Mouse (Mus musculus) stomach, embryonic 15.5 days (tissue): ENCODE measurements around the gene Ly6g6c. TPM values are rescaled to one million over a fixed set of nuclear protein-coding genes. Genes with fewer than 3 reads are reported as not detected.

Experiments
- ATAC-seq: fragments of 200-750 bp; cut with Nextera tagmentation; 2 replicates; pipeline ENCODE4 v1.8.0; 2017; ENCODE audit warnings: low read depth, moderate number of reproducible peaks, moderate TSS enrichment; ENCODE audit not compliant: insufficient read depth, low FRiP score
- H3K27ac ChIP-seq: fragments of 300-500 bp; sonication (generic); 2 replicates; pipeline ENCODE4 v1.5.1; 2015; ENCODE audit warnings: mild to moderate bottlenecking, inconsistent platforms
- H3K27me3 ChIP-seq: fragments of 300-500 bp; sonication (generic); replicated peaks from 2 replicates; pipeline ENCODE4 v1.6.1; 2015; ENCODE audit warnings: inconsistent platforms
- H3K36me3 ChIP-seq: fragments of 300-500 bp; sonication (generic); 2 replicates; pipeline ENCODE4 v1.6.1; 2015; ENCODE audit warnings: inconsistent platforms
- H3K4me1 ChIP-seq: fragments of 300-500 bp; sonication (generic); 2 replicates; pipeline ENCODE4 v1.6.1; 2015; ENCODE audit warnings: inconsistent platforms
- H3K4me2 ChIP-seq: fragments of 300-500 bp; sonication (generic); 2 replicates; pipeline ENCODE4 v1.6.1; 2015; ENCODE audit warnings: mild to moderate bottlenecking, inconsistent platforms
- H3K4me3 ChIP-seq: fragments of 300-500 bp; sonication (generic); replicated peaks from 2 replicates; pipeline ENCODE4 v1.5.1; 2015; ENCODE audit warnings: inconsistent platforms
- H3K9ac ChIP-seq: fragments of 300-500 bp; sonication (generic); 2 replicates; pipeline ENCODE4 v1.6.1; 2015; ENCODE audit warnings: inconsistent platforms
- H3K9me3 ChIP-seq: fragments of 300-500 bp; sonication (generic); 2 replicates; pipeline ENCODE4 v1.6.1; 2016; ENCODE audit warnings: inconsistent platforms
- WGBS: fragments of 180-500 bp; shearing (Covaris S2); methylation state at CpG from one replicate; pipeline ENCODE4 v1.1.7; 2015; 5-methylcytosine and 5-hydroxymethylcytosine counted together
- polyA plus RNA-seq: library from polyadenylated mRNA; unstranded; fragments of >200 nt; fragmentation: Nextera tagmentation; extraction: Ambion mirVana; gene quantifications from 2 replicates; pipeline ENCODE4 v1.2.1, GENCODE M21; 2015

The Ly6g6c gene
- polyA plus RNA-seq, 1 experiment from 2014 or later: 17.2 TPM

GRCm38 (mm10) chr17:35023221-35023620, 42.0 kb upstream of the Ly6g6c start:
- Histone ChIP-seq H3K27me3 (no peaks in the 10 kb centered on the region), H3K27ac (no peak overlapping the region), H3K4me1 (peaks cover 29% of the 10 kb centered on the region), H3K9ac (no peak overlapping the region), H3K36me3 (no peaks in the 10 kb centered on the region), H3K9me3 (no peaks in the 10 kb centered on the region), H3K4me3 (no peak overlapping the region), H3K4me2 (no peak overlapping the region)
- WGBS: 80% methylated on average over 5 of the region's 5 CpGs
- no peak for ATAC-seq

DNA sequence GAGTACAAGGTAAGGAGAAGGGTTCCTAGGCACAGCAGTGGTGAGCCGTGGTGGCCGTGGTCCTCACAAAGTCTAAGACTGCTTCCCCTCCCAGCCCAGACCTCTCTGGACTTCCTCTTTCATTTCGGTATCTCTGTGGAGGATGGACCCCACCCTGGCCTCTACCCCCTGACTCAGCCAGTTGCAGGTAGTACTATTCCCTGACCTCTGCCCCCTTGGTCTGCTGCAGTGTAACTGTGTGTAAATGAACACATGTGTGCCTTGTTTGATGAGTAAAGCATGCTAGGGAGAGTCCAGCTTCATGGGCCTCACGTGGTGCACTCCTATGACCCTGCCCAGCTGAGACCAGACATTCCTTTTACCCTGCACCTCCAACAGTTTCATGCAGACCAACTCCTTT, 41.4 kb upstream of the Ly6g6c start:
- H3K4me3 ChIP-seq: no peak overlapping the region
- H3K27ac ChIP-seq: no peak overlapping the region
- H3K9ac ChIP-seq: no peak overlapping the region
- no peaks in the 10 kb centered on the region for H3K27me3 ChIP-seq
- H3K9me3 ChIP-seq: no peaks in the 10 kb centered on the region
- WGBS: 61% methylated on average over 4 of the region's 4 CpGs
- H3K4me1 ChIP-seq: peaks cover 27% of the 10 kb centered on the region
- no peaks in the 10 kb centered on the region for H3K36me3 ChIP-seq
- H3K4me2 ChIP-seq: no peak overlapping the region
- no peak for ATAC-seq

GRCm38 (mm10) chr17:35024261-35024660, 40.9 kb upstream of the Ly6g6c start:
- Histone ChIP-seq H3K27ac (no peak overlapping the region), H3K9ac (no peak overlapping the region), H3K4me1 (peaks cover 27% of the 10 kb centered on the region), H3K9me3 (no peaks in the 10 kb centered on the region), H3K4me3 (no peak overlapping the region), H3K4me2 (no peak overlapping the region), H3K36me3 (no peaks in the 10 kb centered on the region), H3K27me3 (no peaks in the 10 kb centered on the region)
- 61% methylated on average over 13 of the region's 13 CpGs for WGBS
- no peak for ATAC-seq

- Histone ChIP-seq H3K9ac (no peak overlapping the region), H3K27me3 (no peaks in the 10 kb centered on the region), H3K27ac (no peak overlapping the region), H3K4me1 (peaks cover 29% of the 10 kb centered on the region), H3K9me3 (no peaks in the 10 kb centered on the region), H3K4me2 (no peak overlapping the region), H3K36me3 (no peaks in the 10 kb centered on the region), H3K4me3 (no peak overlapping the region)
- no peak for ATAC-seq
- 62% methylated on average over 10 of the region's 10 CpGs for WGBS
These were observed 40.3 kb upstream of the Ly6g6c start for GRCm38 (mm10) chr17:35024691-35025488.

DNA sequence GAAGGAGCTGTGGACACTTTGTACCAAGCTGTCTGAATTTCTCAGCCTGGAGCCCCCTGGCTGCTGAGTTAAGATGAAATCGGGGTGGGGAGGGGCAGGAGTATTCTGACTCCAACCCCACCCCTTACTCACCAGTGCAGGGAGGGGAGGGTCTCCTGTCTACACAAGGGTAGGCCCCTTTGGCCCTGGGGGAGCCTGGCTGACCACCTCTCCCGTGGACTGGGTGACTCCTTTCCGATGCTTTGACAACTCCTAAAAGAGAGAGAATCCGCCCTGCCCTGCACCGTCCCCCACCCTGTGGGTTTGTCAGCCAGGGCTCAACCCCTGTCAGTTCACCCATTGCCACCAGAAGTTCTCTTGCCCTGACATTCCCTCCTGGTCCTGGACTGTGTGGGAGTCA, 39.0 kb upstream of the Ly6g6c start:
- H3K9me3 ChIP-seq: no peaks in the 10 kb centered on the region
- no peak for ATAC-seq
- H3K36me3 ChIP-seq: no peaks in the 10 kb centered on the region
- H3K9ac ChIP-seq: no peak overlapping the region
- peaks cover 25% of the 10 kb centered on the region for H3K4me1 ChIP-seq
- 73% methylated on average over 5 of the region's 5 CpGs for WGBS
- no peak overlapping the region for H3K4me3 ChIP-seq
- H3K27me3 ChIP-seq: no peaks in the 10 kb centered on the region
- H3K27ac ChIP-seq: peak overlapping the region; percentile 35; the same call in 1 of the 2 replicates
- peak overlapping the region; percentile 27; the same call in 1 of the 2 replicates for H3K4me2 ChIP-seq

- no peaks in the 10 kb centered on the region for H3K27me3 ChIP-seq
- peak within 1 kb of the TSS; percentile 80 for H3K27ac ChIP-seq
- H3K4me1 ChIP-seq: peaks cover 20% of the 10 kb centered on the region
- no peaks in the 10 kb centered on the region for H3K36me3 ChIP-seq
- H3K4me3 ChIP-seq: peak within 1 kb of the TSS; percentile 20; the same call in 1 of the 2 replicates
- H3K4me2 ChIP-seq: peak within 1 kb of the TSS; percentile 34
- ATAC-seq: peak; percentile 48
- no peak within 1 kb of the TSS for H3K9ac ChIP-seq
- WGBS: 41% methylated on average over 13 of the region's 13 CpGs
- no peaks in the 10 kb centered on the region for H3K9me3 ChIP-seq
These were observed 37.7 kb upstream of the Ly6g6c start, which contains the start of gene Sapcd1 for GRCm38 (mm10) chr17:35027277-35028068. TSS of gene Sapcd1 (minus strand) at chr17:35028016.

DNA sequence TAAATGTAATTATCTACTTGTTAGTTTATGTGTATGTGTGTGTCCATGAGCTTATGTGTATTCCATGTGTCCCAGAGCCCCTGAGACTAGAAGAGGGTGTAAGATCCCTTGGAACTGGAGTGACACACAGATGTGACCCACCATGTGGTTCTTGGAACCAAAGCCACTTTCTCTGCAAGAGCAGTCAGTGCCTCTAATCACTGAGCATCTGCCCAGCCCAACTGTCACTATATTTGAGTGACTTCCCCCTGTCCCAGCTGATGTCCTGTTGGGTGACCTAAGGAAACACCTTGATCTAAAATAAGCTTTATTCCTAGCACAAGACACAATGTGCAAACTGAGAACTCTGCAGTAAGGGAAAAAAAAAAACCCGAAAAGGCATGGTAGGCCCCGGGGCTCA, 36.9 kb upstream of the Ly6g6c start:
- Histone ChIP-seq H3K4me3 (no peak overlapping the region), H3K4me2 (no peak overlapping the region), H3K9ac (no peak overlapping the region), H3K4me1 (peaks cover 20% of the 10 kb centered on the region), H3K36me3 (no peaks in the 10 kb centered on the region), H3K9me3 (no peaks in the 10 kb centered on the region), H3K27me3 (no peaks in the 10 kb centered on the region), H3K27ac (no peak overlapping the region)
- 81% methylated on average over 2 of the region's 2 CpGs for WGBS
- ATAC-seq: no peak

DNA sequence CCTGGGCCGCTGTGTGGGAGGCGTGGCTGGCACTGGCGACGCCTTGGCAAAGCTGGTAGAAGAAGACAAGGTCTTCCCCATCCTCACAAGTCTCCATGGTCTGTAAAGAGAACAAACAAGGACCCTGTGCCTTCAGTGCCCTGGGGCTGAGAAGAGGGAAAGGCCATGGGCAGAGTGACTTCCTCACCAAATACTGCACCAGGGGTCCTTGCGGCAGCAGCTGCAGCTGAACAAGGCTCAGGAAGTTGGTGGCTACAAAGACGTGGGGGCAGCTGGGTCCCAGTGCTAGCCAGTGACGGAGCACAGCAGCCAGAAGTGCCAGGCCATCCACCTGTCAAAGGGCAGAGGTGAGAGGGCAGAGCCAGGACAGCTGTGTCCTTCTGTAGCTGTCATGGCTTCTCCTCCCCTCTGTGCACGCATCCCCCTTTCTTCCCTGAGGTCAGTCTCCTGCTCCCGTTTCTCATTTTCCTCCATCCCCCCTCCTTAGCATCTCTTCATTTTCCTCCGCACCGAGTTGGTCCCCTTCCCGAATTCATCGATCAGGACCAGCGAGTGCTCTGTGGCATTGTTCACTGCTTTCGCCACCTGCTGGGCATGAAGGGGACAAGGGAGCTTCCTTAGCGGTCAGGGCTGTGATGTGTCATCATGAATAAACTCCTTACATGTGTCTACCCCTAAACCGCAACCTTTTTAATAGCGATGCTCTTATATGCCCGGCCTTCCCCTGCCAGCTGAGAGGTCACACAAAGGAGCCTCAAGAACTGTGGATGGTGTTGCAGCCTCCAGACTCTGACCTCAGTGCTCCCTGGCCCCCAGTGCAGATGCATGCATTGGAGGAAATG, 35.3 kb upstream of the Ly6g6c start:
- 38% methylated on average over 19 of the region's 19 CpGs for WGBS
- no peak for ATAC-seq

GRCm38 (mm10) chr17:35031272-35031671, 33.9 kb upstream of the Ly6g6c start:
- no peaks in the 10 kb centered on the region for H3K27me3 ChIP-seq
- no peaks in the 10 kb centered on the region for H3K36me3 ChIP-seq
- no peak overlapping the region for H3K9ac ChIP-seq
- no peaks in the 10 kb centered on the region for H3K9me3 ChIP-seq
- WGBS: 92% methylated on average over 11 of the region's 11 CpGs
- peaks cover 8% of the 10 kb centered on the region for H3K4me1 ChIP-seq
- ATAC-seq: no peak
- no peak overlapping the region for H3K4me2 ChIP-seq
- no peak overlapping the region for H3K27ac ChIP-seq
- H3K4me3 ChIP-seq: no peak overlapping the region

More for the DNA sequence above, 35.3 kb upstream of the Ly6g6c start:
- H3K36me3 ChIP-seq: no peaks in the 10 kb centered on the region
- H3K27ac ChIP-seq: no peak overlapping the region
- H3K4me1 ChIP-seq: peaks cover 11% of the 10 kb centered on the region
- no peak overlapping the region for H3K9ac ChIP-seq
- no peaks in the 10 kb centered on the region for H3K27me3 ChIP-seq
- no peak overlapping the region for H3K4me3 ChIP-seq
- H3K4me2 ChIP-seq: no peak overlapping the region
- no peaks in the 10 kb centered on the region for H3K9me3 ChIP-seq

DNA sequence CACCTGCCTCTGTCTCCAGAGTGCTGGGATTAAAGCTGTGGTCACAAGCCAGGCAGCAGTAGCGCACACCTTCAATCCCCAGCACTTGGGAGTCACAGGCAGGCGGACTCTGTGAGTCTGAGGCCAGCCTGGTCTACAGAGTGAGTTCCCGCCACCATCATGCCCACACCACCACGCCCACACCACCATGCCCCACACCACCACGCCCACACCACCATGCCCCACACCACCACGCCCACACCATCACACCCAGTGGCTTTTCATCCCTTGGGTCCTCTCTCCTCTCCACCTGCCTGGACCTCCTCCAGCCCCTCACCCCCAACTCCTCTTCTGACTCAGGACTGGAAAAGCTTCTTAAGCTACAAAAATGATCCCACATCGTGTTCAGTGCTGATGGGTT, 33.3 kb upstream of the Ly6g6c start:
- no peak overlapping the region for H3K9ac ChIP-seq
- 89% methylated on average over 7 of the region's 7 CpGs for WGBS

GRCm38 (mm10) chr17:35032323-35032870, 32.8 kb upstream of the Ly6g6c start:
- no peak overlapping the region for H3K9ac ChIP-seq
- no peaks in the 10 kb centered on the region for H3K36me3 ChIP-seq
- peaks cover 7% of the 10 kb centered on the region for H3K4me1 ChIP-seq
- no peaks in the 10 kb centered on the region for H3K9me3 ChIP-seq
- H3K27ac ChIP-seq: no peak overlapping the region
- H3K27me3 ChIP-seq: no peaks in the 10 kb centered on the region
- no peak overlapping the region for H3K4me3 ChIP-seq
- WGBS: 71% methylated on average over 8 of the region's 8 CpGs
- ATAC-seq: no peak
- no peak overlapping the region for H3K4me2 ChIP-seq

More for the DNA sequence above, 33.3 kb upstream of the Ly6g6c start:
- no peaks in the 10 kb centered on the region for H3K27me3 ChIP-seq
- H3K4me1 ChIP-seq: peaks cover 7% of the 10 kb centered on the region
- H3K27ac ChIP-seq: no peak overlapping the region
- H3K9me3 ChIP-seq: no peaks in the 10 kb centered on the region
- no peaks in the 10 kb centered on the region for H3K36me3 ChIP-seq
- ATAC-seq: no peak
- no peak overlapping the region for H3K4me3 ChIP-seq
- H3K4me2 ChIP-seq: no peak overlapping the region
